Mouse (Mus musculus): ENCODE data around the gene Esrra. TPM values are rescaled to one million over a fixed set of nuclear protein-coding genes. Genes with fewer than 3 reads are reported as not detected.
"Not testable (repeated sequence)": the region's sequence is repeated elsewhere in the genome, so short reads cannot be mapped to it uniquely, and the experiment has no call there.

The Esrra gene
- total RNA-seq, 2 experiments from 2014 or later: 128 to 136 TPM

DNA sequence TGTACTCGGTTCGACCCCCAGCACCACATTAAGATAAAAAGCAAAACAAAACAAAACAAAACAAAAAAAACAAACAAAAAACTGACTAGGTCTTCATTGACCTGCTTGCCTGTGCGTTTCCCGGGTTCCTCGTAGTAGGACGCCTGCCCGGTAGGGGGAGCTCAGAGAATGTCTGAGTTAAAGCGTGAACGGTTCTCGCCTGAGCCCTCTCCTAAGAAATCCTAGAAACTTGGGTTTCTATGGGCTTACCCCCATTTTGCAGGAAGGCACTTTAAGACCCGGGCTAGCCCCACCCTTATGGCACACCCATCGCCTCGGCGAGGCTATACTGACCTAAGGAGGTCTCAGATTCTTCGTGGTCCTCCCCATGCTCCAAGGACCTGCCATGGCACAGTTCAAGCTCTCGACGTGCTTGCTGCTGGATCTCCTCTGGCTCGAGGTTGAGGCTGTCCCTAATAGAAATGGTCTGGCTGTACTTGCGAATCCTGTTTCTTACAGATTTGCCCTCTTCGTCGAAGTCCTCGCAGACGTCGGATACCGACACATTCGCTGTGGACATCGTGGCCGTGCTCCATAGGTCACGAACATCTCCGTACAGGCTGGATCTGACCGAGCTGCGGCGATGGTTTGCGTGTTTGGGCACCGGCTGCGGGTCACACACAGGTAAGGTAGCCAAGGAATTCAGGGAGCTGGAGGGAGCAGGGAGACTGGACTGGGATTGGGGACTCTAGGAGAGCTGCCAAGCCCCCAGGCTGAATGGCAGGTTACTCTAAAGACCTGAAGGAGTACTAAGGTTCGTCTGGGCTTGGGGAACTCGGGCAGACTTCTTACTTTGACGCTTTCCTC lies 3.1 kb upstream of the Esrra start:
- intact Hi-C loops (cut with DNase I): loop anchor here (1.0 to 2.0 kb wide), 3 partner anchors 16 to 96 kb away; partner anchors contain the start of gene Bad
- DNase-seq: peak; percentile 89 to 93

DNA sequence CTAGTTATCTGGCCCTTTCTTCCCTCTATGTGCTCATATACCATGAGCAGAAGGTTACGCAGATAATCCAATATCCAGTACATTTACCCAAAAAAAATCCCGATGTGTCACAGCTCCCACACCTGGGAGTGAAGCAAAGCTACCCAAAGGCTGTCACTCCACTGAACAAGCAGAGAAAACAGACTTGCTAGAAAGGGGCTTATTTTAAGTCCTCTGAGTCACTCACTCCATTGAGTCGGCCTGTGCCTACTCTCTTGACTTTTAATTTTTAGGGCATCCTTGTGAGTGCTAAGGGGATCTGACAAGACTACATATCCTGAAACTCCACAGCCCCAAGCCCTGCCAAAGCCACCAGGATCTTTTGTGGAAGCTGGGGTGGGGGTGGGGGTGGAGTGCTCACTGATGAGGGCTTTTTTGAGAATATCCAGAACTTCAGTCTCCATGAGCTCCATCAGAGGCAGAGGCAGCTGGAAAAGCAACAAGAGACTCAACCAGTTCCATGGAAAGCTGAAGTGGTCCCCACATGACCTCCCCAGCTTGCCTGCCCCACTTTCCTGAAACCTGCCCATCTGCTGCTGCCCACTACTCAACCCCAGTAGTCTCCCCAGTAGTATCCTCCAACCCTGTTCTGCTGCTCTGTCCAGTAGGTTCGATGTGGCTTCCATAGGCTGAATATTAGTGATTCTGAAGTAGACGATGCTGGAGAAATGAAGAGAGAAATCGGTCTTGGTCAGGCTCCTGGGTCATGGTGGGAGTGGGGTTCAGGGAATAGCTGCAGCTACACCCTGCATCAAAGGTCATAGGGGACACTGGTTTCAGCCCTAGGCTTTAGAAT lies 1.5 kb upstream of the Esrra start:
- intact Hi-C loops (cut with DNase I): loop anchor here (2.0 kb wide), 1 partner anchor 56 kb away; no protein-coding TSS in a partner anchor
- no peak for DNase-seq

DNA sequence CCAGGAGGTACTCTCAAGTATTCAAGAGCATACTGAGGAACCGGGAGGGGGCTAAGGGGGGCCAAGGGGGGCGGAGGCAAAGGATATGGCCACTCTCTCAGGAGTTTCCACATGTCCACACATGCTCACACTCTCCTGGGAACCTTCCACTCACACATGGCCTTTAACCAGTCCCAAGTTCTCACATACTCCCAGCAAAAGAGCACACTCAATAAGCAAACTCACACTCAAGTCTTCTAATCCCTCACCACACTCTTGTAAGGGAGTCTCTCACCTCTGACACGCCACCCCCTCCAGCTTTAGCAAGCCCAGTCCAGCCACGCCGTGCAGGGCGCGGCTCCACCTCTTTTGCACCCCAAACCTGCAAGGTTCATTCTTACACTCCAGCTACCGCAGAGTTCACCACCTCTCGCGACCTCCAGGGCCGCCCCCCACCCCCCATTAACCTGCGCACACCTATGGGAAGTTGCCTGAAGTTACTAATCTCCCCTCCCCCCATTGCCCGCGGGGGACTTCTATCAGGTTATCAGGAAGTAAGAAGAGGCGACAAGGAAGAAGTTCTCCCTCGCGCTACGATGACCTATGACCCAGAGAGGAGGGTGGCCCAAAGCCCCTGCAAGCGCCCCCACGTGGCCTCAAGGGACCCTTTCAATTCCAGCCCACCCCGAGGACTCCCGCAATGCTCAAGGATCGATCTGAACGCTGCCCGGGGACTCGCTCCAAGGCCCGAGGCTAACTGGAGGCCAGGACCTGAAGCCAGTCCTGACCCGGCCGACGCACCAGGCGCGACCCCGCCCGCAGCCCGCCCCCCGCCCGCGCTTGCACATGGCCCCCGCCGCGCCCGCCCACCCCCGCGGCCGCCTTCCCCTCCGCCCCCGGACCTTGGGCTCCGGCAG lies 624 bp downstream of the Esrra start:
- intact Hi-C loops (cut with DNase I): no loop called here
- DNase-seq: peak in 1 of 2 experiments; percentile 54

DNA sequence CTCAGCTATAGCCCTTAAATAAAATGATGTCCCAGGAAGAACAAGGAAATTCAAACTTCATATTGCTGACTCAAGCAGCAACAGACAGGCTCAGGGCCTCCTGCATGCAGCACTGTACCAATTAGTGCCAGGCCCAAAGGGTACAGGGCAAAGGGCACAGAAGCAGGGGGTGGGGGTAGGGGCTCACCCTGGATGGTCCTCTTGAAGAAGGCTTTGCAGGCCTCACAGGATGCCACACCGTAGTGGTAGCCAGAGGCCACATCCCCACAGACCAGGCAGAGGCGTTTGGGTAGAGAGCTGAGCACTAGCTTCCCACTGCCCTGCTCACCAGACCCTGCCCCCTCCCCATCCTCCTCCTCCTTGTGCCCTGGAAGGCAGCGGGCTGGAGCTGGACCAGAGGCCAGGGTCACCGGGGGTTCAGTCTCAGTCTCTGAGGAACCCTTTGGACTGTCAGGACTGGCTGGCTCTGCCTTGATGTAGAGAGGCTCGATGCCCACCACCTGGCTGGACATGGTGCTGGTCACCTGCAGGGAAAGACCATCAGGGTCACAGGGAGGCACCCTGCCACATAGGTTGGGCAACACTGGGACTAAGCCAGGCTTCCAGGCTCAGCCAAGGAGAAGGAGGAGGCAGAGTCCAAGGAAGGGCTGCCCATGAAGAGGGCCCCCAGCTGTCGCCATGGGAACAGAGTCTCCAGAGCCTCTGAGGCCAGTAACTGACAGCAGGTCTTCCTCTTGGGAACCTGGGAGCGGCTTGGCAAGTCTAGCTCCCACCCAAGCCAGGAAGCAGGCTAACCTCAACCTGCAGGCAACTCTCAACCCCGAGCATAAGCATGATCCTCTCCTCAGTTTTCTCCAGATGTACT lies 1.5 kb downstream of the Esrra start:
- intact Hi-C loops (cut with DNase I): no loop called here
- peak in 1 of 2 experiments; percentile 43 for DNase-seq

DNA sequence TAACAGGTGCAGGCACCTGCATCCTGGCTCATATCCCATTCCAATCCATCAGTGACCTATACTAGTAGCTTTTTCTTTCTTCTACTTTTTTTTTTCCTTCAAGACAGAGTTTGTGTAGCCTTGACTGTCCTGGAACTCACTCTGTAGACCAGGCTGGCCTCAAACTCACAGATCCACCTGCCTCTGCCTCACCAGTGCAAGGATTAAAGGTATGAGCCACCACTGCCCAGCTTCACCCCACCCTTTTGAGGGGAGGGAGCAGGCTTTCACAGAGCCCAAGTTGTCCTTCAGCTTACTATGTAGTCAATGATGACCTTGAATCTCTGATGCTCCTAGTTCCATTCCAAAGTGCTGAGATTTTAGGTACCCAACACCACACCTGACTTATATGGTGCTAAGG lies 2.2 kb downstream of the Esrra start:
- intact Hi-C loops (cut with DNase I): no loop called here
- DNase-seq: no peak

DNA sequence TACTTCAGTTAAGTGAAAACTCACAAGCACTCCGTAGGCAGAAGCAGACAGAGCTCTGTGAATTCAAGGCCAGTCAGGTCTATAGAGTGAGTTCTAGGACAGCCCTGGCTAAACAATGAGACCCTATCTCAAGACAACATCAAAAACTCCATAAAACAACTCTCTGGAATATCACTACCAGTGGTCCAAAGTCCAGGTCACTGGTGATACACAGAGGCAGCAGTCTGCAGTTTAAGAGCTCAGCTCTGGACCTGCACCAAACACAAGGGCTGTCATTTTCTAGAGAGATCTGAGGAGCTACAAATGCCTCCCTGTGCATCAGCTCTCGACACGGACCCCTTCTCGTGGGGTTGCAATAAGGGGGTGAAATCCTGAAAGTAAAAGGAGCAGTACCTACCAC lies 3.3 kb downstream of the Esrra start:
- DNase-seq: no peak
- intact Hi-C loops (cut with DNase I): no loop called here

DNA sequence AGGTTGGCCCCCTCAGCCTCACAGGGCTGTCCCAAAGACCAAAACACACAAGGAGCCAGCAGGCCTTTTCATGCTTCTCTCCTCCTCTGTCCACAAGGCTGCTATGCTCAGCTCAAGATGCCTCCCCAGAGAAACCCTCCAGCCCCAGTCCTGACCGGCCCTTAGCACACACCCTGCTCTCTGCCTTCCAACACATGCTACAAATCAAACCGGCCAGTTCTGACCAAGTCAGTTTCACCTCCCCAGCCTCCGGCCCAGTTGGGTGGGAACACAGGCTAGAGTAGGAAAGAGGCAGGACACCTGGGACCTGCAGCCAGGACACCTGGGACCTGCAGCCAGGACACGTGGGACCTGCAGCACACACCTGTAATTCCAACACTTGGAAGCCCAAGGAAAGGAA lies 5.1 kb downstream of the Esrra start:
- intact Hi-C loops (cut with DNase I): no loop called here
- DNase-seq: no peak

DNA sequence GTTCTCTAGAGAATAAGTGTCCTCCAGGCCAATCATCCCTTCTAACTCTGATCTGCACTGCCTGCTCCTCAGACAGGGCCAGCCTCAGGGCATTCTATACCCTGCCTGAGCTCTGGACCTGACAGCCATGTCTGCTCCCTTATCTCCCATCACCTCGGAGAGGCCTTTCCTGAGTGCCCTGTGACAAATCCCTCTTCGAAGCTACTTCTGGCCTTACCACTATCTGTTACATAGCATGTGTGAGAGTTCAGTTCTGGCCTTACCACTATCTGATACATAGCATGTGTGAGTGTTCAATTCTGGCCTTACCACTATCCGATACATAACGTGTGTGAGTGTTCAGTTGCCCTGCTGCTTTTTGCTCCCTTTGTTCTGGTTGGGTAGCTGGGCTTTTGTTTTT lies 6.3 kb downstream of the Esrra start:
- intact Hi-C loops (cut with DNase I): no loop called here
- no peak for DNase-seq

DNA sequence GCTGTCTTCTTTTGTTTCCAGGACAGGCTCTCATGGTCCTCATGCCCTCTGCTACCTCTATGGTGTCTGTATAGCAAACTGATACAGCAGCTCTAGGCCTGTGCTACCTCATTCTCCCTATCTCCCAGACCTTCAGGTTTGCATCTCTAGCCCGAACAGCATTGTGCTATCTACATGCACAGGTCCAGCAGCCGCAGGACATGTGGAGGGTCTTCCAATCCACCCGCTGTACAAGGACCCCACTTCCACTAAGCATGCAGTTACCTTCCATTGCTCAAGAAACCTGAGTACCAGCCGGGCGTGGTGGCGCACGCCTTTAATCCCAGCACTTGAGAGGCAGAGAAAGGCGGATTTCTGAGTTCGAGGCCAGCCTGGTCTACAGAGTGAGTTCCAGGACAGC lies 7.1 kb downstream of the Esrra start:
- no peak for DNase-seq
- intact Hi-C loops (cut with DNase I): no loop called here

DNA sequence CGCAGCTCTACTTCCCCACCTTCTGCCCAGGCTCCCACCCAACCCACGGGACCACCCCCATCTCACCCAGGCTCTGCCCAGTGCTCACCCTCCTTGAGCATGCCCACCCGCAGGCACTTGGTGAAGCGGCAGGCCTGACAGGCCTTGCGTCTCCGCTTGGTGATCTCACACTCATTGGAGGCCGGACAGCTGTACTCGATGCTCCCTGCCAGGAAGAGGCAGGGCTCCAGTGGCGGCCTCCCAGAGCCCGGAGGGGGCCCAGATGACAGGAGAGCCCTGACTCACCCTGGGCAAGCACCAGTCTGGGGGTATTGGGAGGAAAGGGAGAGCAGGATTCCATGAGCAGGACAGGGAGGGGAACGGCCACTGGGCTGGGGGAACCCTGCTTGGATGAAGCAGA lies 7.6 kb downstream of the Esrra start:
- DNase-seq: peak; percentile 52 to 70

DNA sequence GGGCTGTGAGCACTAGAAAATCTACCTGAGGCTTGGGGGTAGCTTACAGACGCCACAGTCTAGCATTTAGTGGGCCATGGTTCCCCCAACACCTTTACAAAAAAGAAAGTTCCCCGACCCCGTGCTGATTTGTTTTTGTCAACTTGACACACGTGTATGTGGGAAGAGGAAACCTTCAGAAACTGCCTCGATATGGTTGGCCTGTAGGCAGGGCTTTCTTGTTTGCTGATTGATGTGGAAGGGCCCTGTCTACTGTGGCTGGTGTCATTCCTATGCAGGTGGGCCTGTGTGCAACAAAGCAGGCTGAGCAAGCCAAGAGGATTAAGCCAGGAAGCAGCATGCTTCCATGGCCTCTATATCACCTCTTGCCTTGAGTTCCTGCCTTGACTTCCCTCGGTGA lies 8.6 kb downstream of the Esrra start:
- DNase-seq: no peak
- intact Hi-C loops (cut with DNase I): no loop called here

More for the DNA sequence above, 7.6 kb downstream of the Esrra start:
- intact Hi-C loops (cut with DNase I): no loop called here

DNA sequence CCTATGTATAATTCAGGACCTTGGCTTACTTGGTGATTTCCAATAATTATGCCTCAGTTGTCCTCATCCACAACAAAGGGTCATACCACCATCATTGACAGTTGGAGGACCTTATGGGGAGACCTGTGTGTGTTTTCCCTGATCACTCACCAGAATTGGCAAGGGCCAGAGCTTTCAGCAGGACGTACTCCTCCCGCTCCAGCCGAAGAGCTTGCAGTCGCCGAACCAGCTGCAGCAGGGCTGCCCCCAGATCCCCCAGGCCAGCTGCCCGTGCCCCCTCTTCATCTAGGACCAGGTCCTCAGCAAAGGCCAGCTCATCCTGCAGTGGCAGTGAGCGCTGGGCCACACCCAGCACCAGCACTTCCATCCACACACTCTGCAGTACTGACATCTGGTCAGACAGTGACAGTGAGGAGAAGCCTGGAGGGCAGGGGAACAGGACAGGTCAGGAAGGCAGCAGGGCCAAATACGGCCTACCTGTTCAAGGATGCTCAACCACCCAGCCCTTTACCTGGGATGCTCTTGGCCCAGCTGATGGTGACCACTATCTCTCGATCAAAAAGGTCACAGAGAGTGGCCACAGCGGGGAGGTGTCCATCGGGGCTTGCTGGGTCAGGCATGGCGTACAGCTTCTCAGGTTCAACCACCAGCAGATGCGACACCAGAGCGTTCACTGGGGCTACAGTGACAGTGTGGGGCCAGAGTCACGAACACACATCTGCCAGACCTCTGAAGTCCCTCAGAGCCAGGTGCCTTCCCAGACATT lies 9.2 kb downstream of the Esrra start:
- DNase-seq: no peak
- intact Hi-C loops (cut with DNase I): no loop called here

DNA sequence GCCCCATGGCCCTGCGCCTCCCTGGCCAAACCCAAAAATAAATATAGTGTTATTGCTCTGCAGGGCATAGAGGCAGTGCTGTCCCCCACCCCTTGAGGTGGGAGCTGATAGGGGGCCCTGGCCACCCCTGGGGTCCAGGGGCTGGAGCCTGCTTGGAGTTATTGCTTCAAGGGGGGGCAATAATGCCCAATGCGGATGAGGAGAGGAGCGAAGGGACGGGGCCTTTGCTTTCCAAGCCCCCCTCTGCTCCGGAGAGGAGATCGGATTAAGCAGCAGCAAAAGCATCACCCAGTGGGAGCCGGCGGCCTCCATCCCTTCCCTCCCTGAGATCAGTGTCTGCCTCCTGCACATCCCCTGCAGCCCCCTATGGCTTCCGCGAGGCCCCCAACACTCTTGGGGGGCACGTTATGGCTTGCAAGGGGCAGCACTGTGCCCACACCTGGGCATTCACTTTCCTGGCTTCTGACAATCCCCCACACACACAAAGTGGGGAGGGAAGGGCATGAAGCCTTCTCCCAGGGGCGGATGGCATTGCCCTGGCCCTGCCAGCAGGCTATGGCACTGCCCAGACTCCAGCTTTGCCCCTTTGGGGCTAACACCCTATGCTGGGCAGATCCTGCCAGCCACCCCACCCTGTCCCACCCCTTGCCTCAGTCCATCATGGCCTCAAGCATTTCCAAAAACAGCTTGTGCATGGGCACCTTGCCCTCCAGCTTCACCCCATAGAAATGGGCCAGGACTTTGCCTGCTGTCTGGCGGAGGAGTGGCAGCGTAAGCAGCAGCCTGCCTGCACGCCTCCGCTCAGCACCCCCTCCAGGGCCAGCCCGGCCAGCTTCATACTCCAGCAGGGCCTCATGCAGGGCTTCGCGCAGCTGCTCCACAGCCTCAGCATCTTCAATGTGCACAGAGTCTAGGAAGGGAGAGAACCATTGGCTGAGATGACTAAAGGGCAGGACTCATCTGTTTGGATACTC lies 10.2 kb downstream of the Esrra start:
- no peak for DNase-seq
- intact Hi-C loops (cut with DNase I): no loop called here

DNA sequence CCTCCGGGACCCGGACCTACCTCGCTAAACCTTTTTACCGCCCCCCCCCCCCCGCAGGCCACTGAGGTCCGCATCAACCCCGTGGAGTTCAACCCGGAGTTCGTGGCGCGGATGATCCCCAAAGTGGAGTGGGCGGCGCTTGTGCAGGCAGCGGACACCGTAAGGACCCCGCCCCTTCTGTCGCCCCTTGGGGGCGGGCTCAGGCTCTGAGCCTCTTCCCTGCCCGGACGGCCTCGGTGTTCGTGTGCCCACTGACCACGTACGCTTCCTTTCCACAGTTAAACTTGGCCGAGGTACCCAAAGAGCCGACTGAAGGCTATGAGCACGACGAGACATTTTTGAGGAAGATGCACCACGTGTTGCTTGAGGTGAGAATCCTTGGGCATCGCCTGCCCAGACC lies 11.3 kb downstream of the Esrra start:
- intact Hi-C loops (cut with DNase I): not testable (repeated sequence)
- DNase-seq: peak; percentile 58 to 67

DNA sequence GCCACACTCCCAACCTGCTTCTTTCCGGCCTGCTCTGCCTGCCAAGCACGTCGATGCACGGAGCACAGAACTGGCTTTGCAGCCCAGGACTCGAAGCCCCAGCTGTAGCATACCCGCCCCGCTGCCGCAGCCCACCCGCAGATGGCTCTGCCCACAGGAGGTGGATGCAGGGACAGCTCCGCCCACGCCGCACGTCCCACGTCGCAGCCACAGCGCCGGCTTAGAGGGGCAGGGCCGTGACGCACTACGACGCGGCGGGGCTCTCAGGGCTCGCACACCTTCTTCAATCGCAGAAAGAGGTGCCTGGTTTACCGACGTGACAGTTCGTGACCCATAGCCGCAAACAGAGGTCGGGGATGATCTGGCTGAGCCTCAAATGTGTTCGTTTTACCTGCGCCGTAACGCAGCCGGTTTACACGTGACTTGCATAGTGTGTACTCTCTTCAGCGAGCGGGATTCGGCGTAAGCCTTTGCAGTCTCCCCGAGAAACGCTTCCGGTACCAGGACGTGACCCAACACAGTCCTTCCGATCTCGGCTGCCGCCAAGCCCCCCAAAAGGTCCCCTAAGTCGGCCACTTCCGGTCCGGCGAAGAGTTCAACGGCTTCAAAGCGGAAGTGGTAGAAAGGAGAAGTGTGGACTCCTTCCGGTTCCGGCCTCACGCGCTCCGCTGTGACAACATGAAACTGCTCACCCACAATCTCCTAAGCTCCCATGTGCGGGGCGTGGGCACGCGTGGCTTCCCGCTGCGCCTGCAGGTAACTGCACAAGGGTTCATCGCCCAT lies 11.9 kb downstream of the Esrra start, which contains the start of the genes Trmt112 and Prdx5:
Gene Trmt112 (plus strand): TSS at position 192 of the 783 bp plus-strand sequence.
Gene Prdx5 (minus strand): TSS at position 600 of the 783 bp plus-strand sequence.
- peak; percentile 89 to 90 for DNase-seq
- intact Hi-C loops (cut with DNase I): loop anchor here (2.0 kb wide), 1 partner anchor 69 kb away; the partner anchor contains the start of gene Rps6ka4

DNA sequence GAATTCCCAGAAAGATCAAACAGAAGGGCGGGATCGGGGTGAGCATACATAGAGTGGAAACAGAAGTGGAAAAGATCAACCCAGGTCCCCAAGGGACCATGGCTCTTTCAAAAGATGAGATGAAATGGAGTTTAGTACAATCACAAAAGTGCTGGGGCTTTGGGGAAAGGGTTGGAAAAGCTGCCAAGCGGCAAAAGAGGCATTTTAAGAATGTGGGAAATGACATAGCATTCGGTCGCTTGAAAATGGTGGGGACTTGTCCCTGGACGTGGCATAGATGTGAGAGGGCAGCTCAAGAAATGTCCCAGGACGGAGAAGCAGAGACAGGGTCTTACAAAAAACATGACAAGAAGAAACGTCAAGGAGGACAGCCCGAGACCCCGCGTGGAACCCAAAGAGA lies 12.6 kb downstream of the Esrra start:
- intact Hi-C loops (cut with DNase I): loop anchor here (2.0 kb wide), 1 partner anchor 68 kb away; the partner anchor contains the start of gene Rps6ka4
- DNase-seq: no peak

Data from heart, postnatal 14 days (tissue).